ENCODE assay signal across 7 mouse cellular contexts in the genomic region with DNA sequence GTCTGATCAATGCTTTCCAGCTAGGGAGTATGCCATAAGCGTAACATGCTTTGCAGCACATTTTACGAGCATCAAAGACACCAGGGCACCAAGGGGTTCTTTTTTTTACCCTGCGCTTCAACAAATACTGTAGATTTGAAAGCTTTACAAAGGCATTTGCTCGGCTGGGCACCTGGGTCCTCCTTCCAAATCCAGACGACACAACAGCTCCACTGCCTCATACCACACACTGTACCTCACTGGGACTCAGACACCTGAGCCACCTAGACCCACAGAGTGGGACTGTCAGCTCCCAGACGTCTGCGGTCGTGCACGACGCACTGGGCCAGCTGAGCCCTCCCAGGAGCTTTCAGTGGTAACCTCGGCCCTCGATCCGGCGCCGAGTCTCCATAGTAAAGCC. TPM values are rescaled to one million over a fixed set of nuclear protein-coding genes. Genes with fewer than 3 reads are reported as not detected.
DNase-seq lines count a peak whose midpoint lies in the region; ATAC-seq and TF ChIP-seq lines count a peak whose summit lies in the region.

No protein-coding gene starts in this region.

- H3K4me1 ChIP-seq in ES-E14 (ENCODE audit: control insufficient read depth in 2 of 2, insufficient read depth in 2 of 2, low read length in 2 of 2, poor library complexity in 1 of 2): no peaks in the 10 kb centered on the region
- H3K4me1 ChIP-seq in forebrain, embryonic 13.5 days: peaks cover 22% of the 10 kb centered on the region
- H3K4me1 ChIP-seq in hindbrain, embryonic 14.5 days (replicated peaks; ENCODE audit: control insufficient read depth, insufficient read depth, low read length): peaks cover 17% of the 10 kb centered on the region
- no peaks in the 10 kb centered on the region for H3K4me1 ChIP-seq in stomach, embryonic 14.5 days (ENCODE audit: control insufficient read depth, insufficient read depth, low read length)

- H3K27me3 ChIP-seq in forebrain, embryonic 13.5 days: no peaks in the 10 kb centered on the region
- H3K27me3 ChIP-seq in hindbrain, embryonic 14.5 days (ENCODE audit: control insufficient read depth, insufficient read depth, low read length): no peaks in the 10 kb centered on the region
- no peaks in the 10 kb centered on the region for H3K27me3 ChIP-seq in stomach, embryonic 14.5 days (ENCODE audit: control insufficient read depth, insufficient read depth, low read length)

- in situ Hi-C loops in ES-E14 (cut with MboI; ENCODE audit: low sequenced_read_pairs in 2 of 2, unreplicated experiment in 2 of 2): no loop called here

- no peak for DNase-seq in ES-E14 (ENCODE audit: low read depth, low spot score)
- DNase-seq in adrenal gland, postnatal 25 days: peak; percentile 24
- DNase-seq in hindbrain, embryonic 14.5 days (ENCODE audit: low spot score): peak; percentile 32
- peak; percentile 28 to 30 for DNase-seq in left cerebral cortex, postnatal 25 days (ENCODE audit: low spot score in 2 of 2)

- no peaks in the 10 kb centered on the region for H3K36me3 ChIP-seq in ES-E14 (ENCODE audit: control insufficient read depth, insufficient read depth, low read length, poor library complexity, severe bottlenecking)
- H3K36me3 ChIP-seq in forebrain, embryonic 13.5 days (ENCODE audit: poor library complexity, severe bottlenecking): no peaks in the 10 kb centered on the region
- H3K36me3 ChIP-seq in hindbrain, embryonic 14.5 days (replicated peaks; ENCODE audit: control insufficient read depth, insufficient read depth): no peaks in the 10 kb centered on the region
- H3K36me3 ChIP-seq in stomach, embryonic 14.5 days (ENCODE audit: control insufficient read depth, insufficient read depth, low read length): no peaks in the 10 kb centered on the region

- H3K4me2 ChIP-seq in forebrain, embryonic 13.5 days: peak overlapping the region; percentile 86
- H3K4me2 ChIP-seq in hindbrain, embryonic 14.5 days (replicated peaks): peak overlapping the region; percentile 79
- peak overlapping the region; percentile 89 for H3K4me2 ChIP-seq in stomach, embryonic 14.5 days (replicated peaks; ENCODE audit: low read depth, low read length)

- no peak overlapping the region for H3K27ac ChIP-seq in ES-E14 (ENCODE audit: insufficient read depth, low read depth, low read length, poor library complexity, severe bottlenecking)
- H3K27ac ChIP-seq in forebrain, embryonic 13.5 days: no peak overlapping the region
- peak overlapping the region; percentile 97; the same call in 1 of the 2 replicates for H3K27ac ChIP-seq in hindbrain, embryonic 14.5 days
- H3K27ac ChIP-seq in stomach, embryonic 14.5 days (ENCODE audit: low read length): no peak overlapping the region

- H3K9me3 ChIP-seq in ES-E14 (ENCODE audit: control insufficient read depth, insufficient read depth, low read depth, low read length): no peaks in the 10 kb centered on the region
- no peaks in the 10 kb centered on the region for H3K9me3 ChIP-seq in forebrain, embryonic 13.5 days (replicated peaks)
- no peaks in the 10 kb centered on the region for H3K9me3 ChIP-seq in hindbrain, embryonic 14.5 days (ENCODE audit: control insufficient read depth, low read length)
- H3K9me3 ChIP-seq in stomach, embryonic 14.5 days (ENCODE audit: control insufficient read depth, low read depth, low read length): no peaks in the 10 kb centered on the region

- ATAC-seq in forebrain, embryonic 13.5 days: no peak
- ATAC-seq in hindbrain, embryonic 14.5 days (ENCODE audit: low FRiP score): no peak
- 0 out of 2 replicates have a peak, but pooled peaks have one; percentile 19 for ATAC-seq in megakaryocyte-erythroid progenitor cell, adult 5-6 weeks (replicated peaks; ENCODE audit: low FRiP score, low TSS enrichment, poor library complexity, severe bottlenecking)
- ATAC-seq in stomach, embryonic 14.5 days (ENCODE audit: insufficient number of reproducible peaks, insufficient read depth, low FRiP score, low read depth): no peak

- WGBS in forebrain, embryonic 13.5 days: under 1% methylated on average over 15 of the region's 15 CpGs
- WGBS in hindbrain, embryonic 14.5 days: under 1% methylated on average over 15 of the region's 15 CpGs
- 2% methylated on average over 15 of the region's 15 CpGs for WGBS in stomach, embryonic 14.5 days

- intact Hi-C loops in left cerebral cortex, postnatal 25 days (cut with DNase I): no loop called here

- peak overlapping the region; percentile 3; the same call in 1 of the 2 replicates for H3K9ac ChIP-seq in ES-E14 (ENCODE audit: insufficient read depth, low read depth, low read length, poor library complexity, severe bottlenecking)
- peak overlapping the region; percentile 89 for H3K9ac ChIP-seq in forebrain, embryonic 13.5 days
- H3K9ac ChIP-seq in hindbrain, embryonic 14.5 days: peak overlapping the region; percentile 90
- H3K9ac ChIP-seq in stomach, embryonic 14.5 days (replicated peaks; ENCODE audit: low read depth, low read length): peak overlapping the region; percentile 81

- peak overlapping the region; percentile 96 to 99 for H3K4me3 ChIP-seq in ES-E14 (ENCODE audit: insufficient read depth in 1 of 2, low read depth in 1 of 2, low read length in 2 of 2, poor library complexity in 1 of 2, severe bottlenecking in 1 of 2)
- H3K4me3 ChIP-seq in forebrain, embryonic 13.5 days: peak overlapping the region; percentile 86
- peak overlapping the region; percentile 87 for H3K4me3 ChIP-seq in hindbrain, embryonic 14.5 days (replicated peaks; ENCODE audit: low read length)
- peak overlapping the region; percentile 84 for H3K4me3 ChIP-seq in stomach, embryonic 14.5 days (ENCODE audit: low read depth, low read length)

TF ChIP-seq in ES-E14, 5 proteins besides CTCF, POLR2A, EP300 and RAD21:
- TF ChIP-seq CHD2 (IDR thresholded peaks at IDR 0.05; ENCODE audit: low read depth, low read length) (no peak), ZC3H11A (IDR thresholded peaks at IDR 0.05; ENCODE audit: borderline replicate concordance, low read depth, low read length) (no peak)

RNA-seq across cellular contexts. Expression of a gene that starts 1.2 kb away (rescaled TPM):
- total RNA-seq in ES-E14 (2012; rRNA removed): 7.6 and 10.6 TPM in 2 replicates
- 21.2 and 22.3 TPM in 2 replicates for total RNA-seq in adrenal gland, postnatal 25 days (2021)
- 4.7 and 5.2 TPM in 2 replicates for polyA plus RNA-seq in forebrain, embryonic 13.5 days (2015; fragmentation: Nextera tagmentation; extraction: Ambion mirVana)
- 6.8 and 7.1 TPM in 2 replicates for polyA plus RNA-seq in hindbrain, embryonic 14.5 days (2014; fragmentation: Nextera tagmentation; extraction: Ambion mirVana)
- 10 to 100 TPM; 48.7 to 49.2 TPM for total RNA-seq in left cerebral cortex, postnatal 25 days (2021)
- total RNA-seq in megakaryocyte-erythroid progenitor cell, adult 5-6 weeks (2014; fragmentation: Nextera tagmentation): 1.4 and 2.1 TPM in 2 replicates
- total RNA-seq in megakaryocyte-erythroid progenitor cell, adult 5-6 weeks (2017): 1.9 and 5.4 TPM in 2 replicates
- 9.9 and 10.5 TPM in 2 replicates for polyA plus RNA-seq in stomach, embryonic 14.5 days (2014; fragmentation: Nextera tagmentation; extraction: Ambion mirVana)

Comparison
In these comparisons a context has a peak if more than half of its experiments do, and no peak if none do; other contexts are left out.
1. H3K9ac ChIP-seq: peak in every context shown above with its lines; median percentile 90 in hindbrain, embryonic 14.5 days; 89 in forebrain, embryonic 13.5 days; 81 in stomach, embryonic 14.5 days; 3 in ES-E14.